Comparison of ENCODE assay signal across 8 mouse cellular contexts in the genomic region with DNA sequence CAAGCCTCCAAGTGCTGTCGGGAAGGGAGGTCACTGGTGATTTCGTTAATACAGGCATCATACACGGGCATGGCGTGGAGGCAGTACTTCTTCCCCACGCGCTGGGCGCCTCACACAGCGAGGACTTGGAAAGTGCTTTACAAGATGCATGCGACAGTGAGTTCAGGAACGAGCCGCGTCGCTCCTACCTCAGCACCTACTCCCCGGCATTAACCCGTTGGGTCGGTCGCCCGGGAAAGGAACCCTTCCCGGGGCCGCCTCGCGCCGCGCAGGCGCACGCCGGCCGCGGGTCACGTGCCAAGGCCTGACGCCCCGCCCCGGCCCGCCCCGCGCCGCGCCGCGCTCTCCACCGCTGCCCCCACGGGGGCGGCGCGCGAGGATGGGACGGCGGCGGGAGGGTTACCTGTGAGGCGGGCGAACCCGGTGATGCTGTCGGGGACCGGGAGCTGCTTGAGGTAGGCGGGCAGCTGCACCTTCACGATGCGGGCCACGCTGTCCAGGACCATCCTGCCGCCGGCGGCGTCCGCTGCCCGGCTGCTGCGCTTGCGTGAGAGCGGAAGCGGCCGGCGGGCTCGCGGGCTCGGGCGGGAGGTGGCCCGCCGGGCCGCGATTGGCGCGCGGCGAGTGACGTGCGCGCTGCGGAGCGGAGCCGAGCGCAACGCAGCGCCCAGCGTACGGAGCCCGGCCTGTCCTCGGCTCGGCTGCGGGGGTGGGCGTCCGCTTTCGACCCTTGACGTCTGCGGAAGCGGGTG. TPM values are rescaled to one million over a fixed set of nuclear protein-coding genes. Genes with fewer than 3 reads are reported as not detected.
DNase-seq lines count a peak whose midpoint lies in the region; ATAC-seq lines count a peak whose summit lies in the region.

No protein-coding gene starts in this region.

- under 1% methylated on average over 87 of the region's 103 CpGs for WGBS in hindbrain, embryonic 13.5 days

- H3K4me2 ChIP-seq in hindbrain, embryonic 13.5 days = peak overlapping the region; percentile 76

- peak; percentile 99 for ATAC-seq in hindbrain, embryonic 13.5 days (ENCODE audit: low FRiP score)

- H3K36me3 ChIP-seq in hindbrain, embryonic 13.5 days = 0 out of 2 replicates have a peak, but pooled peaks cover 3% of the 10 kb centered on the region

- H3K27me3 ChIP-seq in hindbrain, embryonic 13.5 days = no peaks in the 10 kb centered on the region

- H3K4me3 ChIP-seq in hindbrain, embryonic 13.5 days = peak overlapping the region; percentile 69

- peak overlapping the region; percentile 89 for H3K9ac ChIP-seq in hindbrain, embryonic 13.5 days

- peak overlapping the region; percentile 98 for H3K27ac ChIP-seq in hindbrain, embryonic 13.5 days

- H3K9me3 ChIP-seq in hindbrain, embryonic 13.5 days = no peaks in the 10 kb centered on the region

- peaks cover 25% of the 10 kb centered on the region for H3K4me1 ChIP-seq in hindbrain, embryonic 13.5 days (replicated peaks)

- peak; percentile 92 for DNase-seq in NIH3T3 (ENCODE audit: low read depth)
- peak; percentile 93 for DNase-seq in cerebellum, postnatal 10 days
- DNase-seq in frontal cortex, postnatal 14 days (ENCODE audit: low spot score in 2 of 2) = peak; percentile 72 to 75
- peak; percentile 86 to 87 for DNase-seq in layer of hippocampus, postnatal 36 days
- DNase-seq in lung, postnatal 25 days (ENCODE audit: low spot score) = peak; percentile 81
- DNase-seq in retina, adult 2 months (ENCODE audit: low read depth, low spot score) = peak; percentile 73
- DNase-seq in thymus, postnatal 25 days = peak; percentile 89

RNA-seq across cellular contexts. Expression of a gene that starts 0.7 kb away (rescaled TPM):
- polyA plus RNA-seq in hindbrain, embryonic 13.5 days (2015; fragmentation: Nextera tagmentation; extraction: Ambion mirVana) = 74.1 and 77.0 TPM in 2 replicates
- 10 to 100 TPM; 34.9 to 36.5 TPM for total RNA-seq in layer of hippocampus, postnatal 36 days (2021)

RNA-seq across cellular contexts. Expression of a gene that starts 14.9 kb away (rescaled TPM):
- 399 and 409 TPM in 2 replicates for polyA plus RNA-seq in hindbrain, embryonic 13.5 days (2015; fragmentation: Nextera tagmentation; extraction: Ambion mirVana)
- 100 to 1,000 TPM; 251 to 252 TPM for total RNA-seq in layer of hippocampus, postnatal 36 days (2021)

Comparison
In these comparisons a context has a peak if more than half of its experiments do, and no peak if none do; other contexts are left out.
1. Peak in every context shown above with its lines: DNase-seq, ATAC-seq, H3K4me3 ChIP-seq and H3K27ac ChIP-seq.